Mouse (Mus musculus) C2C12 (cell line): ENCODE measurements around the gene Sec16b. TPM values are rescaled to one million over a fixed set of nuclear protein-coding genes. Genes with fewer than 3 reads are reported as not detected.

Experiments used
- H3K27me3 ChIP-seq: one replicate; pipeline ENCODE4 v1.6.1; 2011; ENCODE audit not compliant: control insufficient read depth, insufficient read depth, insufficient read length
- H3K36me3 ChIP-seq: one replicate; pipeline ENCODE4 v1.6.1; 2011; ENCODE audit not compliant: control insufficient read depth, insufficient read depth
- H3K4me3 ChIP-seq: one replicate; pipeline ENCODE4 v1.5.1; 2011; ENCODE audit warnings: mild to moderate bottlenecking, control low read depth; ENCODE audit not compliant: poor library complexity, insufficient read depth, severe bottlenecking
- H3K79me2 ChIP-seq: one replicate; pipeline ENCODE4 v1.6.1; 2011; ENCODE audit not compliant: control insufficient read depth, insufficient read depth
- H3K79me3 ChIP-seq: one replicate; pipeline ENCODE4 v1.6.1; 2011; ENCODE audit warnings: low read depth, control low read depth
- H3ac ChIP-seq: one replicate; pipeline ENCODE3; 2011; ENCODE audit warnings: low read depth; ENCODE audit not compliant: control insufficient read depth, insufficient read length
- CEBPB ChIP-seq: IDR thresholded peaks from one replicate; pipeline ENCODE4 v1.6.1; 2011; ENCODE audit warnings: low read depth, mild to moderate bottlenecking, control low read depth, moderate library complexity
- CTCF ChIP-seq: IDR thresholded peaks from one replicate; pipeline ENCODE4 v1.5.1; 2011; ENCODE audit not compliant: control insufficient read depth, insufficient read depth, insufficient read length
- FOSL1 ChIP-seq: IDR thresholded peaks from one replicate; pipeline ENCODE4 v1.8.0; 2011; ENCODE audit warnings: mild to moderate bottlenecking, low read length; ENCODE audit not compliant: poor library complexity, insufficient read depth, severe bottlenecking
- MAX ChIP-seq: IDR thresholded peaks from one replicate; pipeline ENCODE4 v1.6.1; 2011; ENCODE audit warnings: mild to moderate bottlenecking, control low read depth
- MYOD1 ChIP-seq: IDR thresholded peaks from one replicate; pipeline ENCODE4 v1.6.1; 2011; ENCODE audit warnings: low read depth; ENCODE audit not compliant: control insufficient read depth, insufficient read length
- MYOG ChIP-seq: IDR thresholded peaks from one replicate; pipeline ENCODE4 v1.6.1; 2011; ENCODE audit not compliant: control insufficient read depth, insufficient read length; ENCODE audit errors: extremely low read depth
- USF1 ChIP-seq: IDR thresholded peaks from one replicate; pipeline ENCODE4 v1.6.1; 2011; ENCODE audit warnings: low read depth, mild to moderate bottlenecking, control low read depth, moderate library complexity
- long read RNA-seq, 2 experiments: library from polyadenylated mRNA; unstranded; transcript quantifications; one replicate each; pipeline ENCODE4 v2.0.0; 2019 to 2020
- polyA plus RNA-seq: library from polyadenylated mRNA; unstranded; fragments of >200 nt; fragmentation: generic; extraction: Trizol; gene quantifications from one replicate; pipeline ENCODE4 v1.2.1, GENCODE M21; 2012; ENCODE audit warnings: missing spikeins

Gene Sec16b
- 2.8 TPM for polyA plus RNA-seq
- long read RNA-seq, experiment 1 = 0 reads
- long read RNA-seq, experiment 2, full-length matches to known transcripts = 9 of 20 reads
- long read RNA-seq, experiment 2, partial matches to known transcripts = 3 of 20 reads
- long read RNA-seq, experiment 2, other reads (novel, unspliced or antisense) = 8 of 20 reads

DNA sequence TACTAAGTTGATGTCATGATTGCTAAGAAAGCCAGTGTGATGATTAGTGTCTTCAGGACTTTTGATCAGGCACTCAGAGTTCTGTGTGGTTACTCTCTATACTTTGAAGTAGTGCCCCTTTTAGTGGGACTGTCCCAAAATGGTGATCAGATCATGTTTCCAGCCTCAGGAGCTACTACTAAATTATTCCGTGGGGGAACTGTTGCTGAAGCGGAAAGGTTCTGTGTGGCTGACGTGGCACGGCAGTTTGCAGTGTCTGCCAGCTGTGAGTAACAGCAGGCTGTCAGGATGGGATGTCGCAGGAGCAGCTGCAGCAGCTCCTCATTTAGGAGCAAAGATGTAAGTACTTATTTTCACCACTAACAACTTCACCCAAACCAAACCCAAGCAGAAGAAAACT, at the start of gene Sec16b:
Sec16b (plus strand) TSS at position 207 of the 400 bp plus-strand sequence.
- no peaks in the 10 kb centered on the region for H3K79me2 ChIP-seq
- peak within 1 kb of the TSS; percentile 54 for H3ac ChIP-seq
- H3K79me3 ChIP-seq = no peaks in the 10 kb centered on the region
- no peak within 1 kb of the TSS for H3K4me3 ChIP-seq
- no peaks in the 10 kb centered on the region for H3K36me3 ChIP-seq
- no peaks in the 10 kb centered on the region for H3K27me3 ChIP-seq
- TF ChIP-seq MYOD1 (peak; percentile 90), MAX (peak; percentile 27), CTCF (no peak)

DNA sequence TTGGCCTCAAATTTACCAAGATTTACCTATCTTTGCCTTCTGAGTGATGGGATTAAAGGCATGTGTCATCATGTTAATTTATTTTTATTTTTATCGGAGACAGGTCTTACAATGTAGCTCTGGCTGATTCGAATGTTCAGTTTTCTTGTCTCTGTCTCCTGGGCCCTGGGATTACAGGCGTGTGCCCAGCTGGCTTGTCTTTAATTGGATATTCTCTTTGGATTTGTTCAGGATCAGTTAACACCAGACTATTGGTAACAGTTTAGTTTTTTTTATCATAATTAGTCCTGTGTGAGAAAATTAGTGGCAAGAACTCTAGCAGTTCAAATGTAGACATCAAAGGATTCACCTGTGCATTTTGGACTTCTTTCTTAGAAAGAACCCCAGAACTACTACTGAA, 48.7 kb upstream of the Sec16b start:
- no peak for TF ChIP-seq MYOD1
- no peak for TF ChIP-seq CTCF
- no peak for TF ChIP-seq MAX
- Histone ChIP-seq H3K79me2 (no peaks in the 10 kb centered on the region), H3K27me3 (no peaks in the 10 kb centered on the region), H3K36me3 (no peaks in the 10 kb centered on the region), H3K4me3 (no peak overlapping the region), H3ac (no peak overlapping the region), H3K79me3 (no peaks in the 10 kb centered on the region)

DNA sequence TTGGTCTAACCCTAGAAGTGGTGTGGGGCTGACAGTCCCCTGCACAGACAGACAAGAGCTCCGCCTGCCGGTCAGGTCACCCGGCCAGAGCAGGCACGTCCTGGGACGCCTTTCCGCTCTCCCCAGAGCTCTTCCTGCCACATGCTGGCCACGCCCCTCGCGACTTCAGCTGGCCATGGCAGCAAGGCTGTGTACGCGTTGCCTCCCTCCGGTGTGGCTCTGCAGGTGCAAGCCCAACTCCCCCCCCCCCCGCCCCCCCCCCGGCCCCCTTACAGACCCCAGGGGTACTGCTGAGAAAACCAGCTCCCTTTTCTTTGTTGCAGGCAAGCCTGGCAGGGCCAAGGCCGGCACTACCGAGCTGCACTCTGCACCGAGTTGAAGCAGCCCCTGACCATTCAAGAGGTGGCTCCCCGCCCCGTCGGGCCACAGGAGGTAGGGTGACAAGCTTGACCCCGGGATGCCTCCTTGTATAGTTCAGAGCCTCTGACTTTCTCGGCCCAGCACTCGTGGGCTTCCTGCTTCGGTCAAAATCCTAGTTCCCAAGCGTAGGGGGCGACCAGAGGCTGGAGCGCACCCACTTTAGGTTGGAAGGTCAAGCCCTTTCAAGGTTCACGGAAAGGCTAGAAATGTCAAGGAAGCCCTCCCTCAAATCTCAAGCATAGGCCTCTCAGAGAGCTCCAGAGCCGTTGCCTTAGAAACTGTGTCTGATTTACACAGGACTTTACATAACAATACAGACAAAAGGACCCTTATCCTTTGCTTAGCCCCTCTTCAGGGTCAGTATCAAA, 47.9 kb upstream of the Sec16b start, which contains the start of gene Cryzl2:
Cryzl2 (plus strand) TSS at position 157 of the 788 bp plus-strand sequence.
- TF ChIP-seq MAX (no peak), USF1 (no peak), MYOD1 (no peak)

DNA sequence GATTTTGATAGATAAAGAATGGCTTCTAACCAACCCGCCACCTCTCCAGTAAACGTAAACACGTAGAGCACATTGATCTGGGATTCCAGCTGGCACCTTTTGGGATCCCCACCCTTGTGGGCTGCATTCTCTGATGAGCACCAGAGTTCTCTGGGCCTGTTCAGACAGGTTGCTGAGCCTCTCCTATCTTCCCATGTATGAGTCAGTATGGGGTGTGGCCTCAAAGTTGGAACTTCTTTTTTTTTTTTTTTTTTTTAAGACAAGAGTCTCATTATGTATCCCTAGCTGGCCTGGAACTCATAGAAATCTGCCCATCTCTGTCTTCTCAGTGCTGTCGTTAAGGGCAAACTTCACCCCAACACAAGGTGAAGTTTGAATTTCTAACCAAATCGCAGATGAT, 46.6 kb upstream of the Sec16b start:
- no peak overlapping the region for H3K4me3 ChIP-seq
- TF ChIP-seq FOSL1 (no peak), MYOG (no peak), USF1 (no peak), CTCF (no peak)
- H3K79me3 ChIP-seq = no peaks in the 10 kb centered on the region
- H3K79me2 ChIP-seq = no peaks in the 10 kb centered on the region
- no peaks in the 10 kb centered on the region for H3K27me3 ChIP-seq
- H3K36me3 ChIP-seq = no peaks in the 10 kb centered on the region
- no peak overlapping the region for H3ac ChIP-seq

More for the DNA sequence above, 47.9 kb upstream of the Sec16b start, which contains the start of gene Cryzl2:
- no peak within 1 kb of the TSS for H3K4me3 ChIP-seq
- H3K79me2 ChIP-seq = no peaks in the 10 kb centered on the region
- no peak within 1 kb of the TSS for H3ac ChIP-seq
- H3K79me3 ChIP-seq = no peaks in the 10 kb centered on the region
- no peaks in the 10 kb centered on the region for H3K36me3 ChIP-seq
- H3K27me3 ChIP-seq = no peaks in the 10 kb centered on the region

DNA sequence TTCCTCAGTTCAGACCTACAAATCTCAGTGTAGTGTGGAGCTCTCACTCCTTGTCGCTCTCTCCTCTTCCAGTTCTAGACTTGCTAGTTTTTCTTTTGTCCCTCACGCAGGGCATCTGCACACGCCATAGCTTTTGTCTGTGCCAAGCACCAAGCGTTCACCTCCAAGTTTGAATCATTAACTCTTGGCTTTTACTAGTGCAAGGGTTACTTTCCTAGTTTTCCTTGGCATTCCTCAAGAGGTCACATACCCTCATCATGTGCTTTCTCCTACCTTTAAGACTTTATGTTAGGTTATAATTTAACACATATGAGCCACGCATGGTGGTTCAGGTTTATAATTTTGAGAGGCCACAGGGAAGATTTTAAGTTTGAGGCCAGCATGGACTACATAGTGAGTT, 45.3 kb upstream of the Sec16b start:
- Histone ChIP-seq H3K4me3 (no peak overlapping the region), H3K36me3 (no peaks in the 10 kb centered on the region), H3ac (no peak overlapping the region), H3K79me3 (no peaks in the 10 kb centered on the region), H3K27me3 (no peaks in the 10 kb centered on the region), H3K79me2 (no peaks in the 10 kb centered on the region)
- TF ChIP-seq CTCF (no peak), MYOG (no peak), MAX (no peak), USF1 (no peak), CEBPB (no peak), MYOD1 (no peak), FOSL1 (no peak)

DNA sequence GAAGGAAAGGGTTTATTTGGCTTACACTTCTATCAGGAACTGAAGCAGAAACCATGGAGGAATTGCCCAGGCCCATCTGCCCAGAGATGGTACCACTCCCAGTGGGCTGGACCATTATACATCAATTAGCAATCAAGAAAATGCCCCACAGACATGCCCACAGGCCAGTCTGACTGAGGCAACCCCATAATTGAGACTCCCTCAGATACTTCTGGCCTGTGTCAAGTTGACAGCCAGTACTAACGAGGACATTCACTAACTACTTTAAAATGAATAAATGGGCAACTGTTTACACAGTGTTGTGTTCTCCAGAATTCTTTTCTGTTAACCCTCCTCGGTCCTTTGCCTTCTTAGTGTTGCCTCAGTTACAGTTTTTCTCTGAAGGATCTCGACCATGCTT, 44.2 kb upstream of the Sec16b start:
- H3K79me2 ChIP-seq = no peaks in the 10 kb centered on the region
- TF ChIP-seq MAX = no peak
- TF ChIP-seq MYOD1 = no peak
- TF ChIP-seq CTCF = no peak
- TF ChIP-seq MYOG = no peak
- no peak for TF ChIP-seq FOSL1
- TF ChIP-seq USF1 = no peak
- TF ChIP-seq CEBPB = no peak
- H3K79me3 ChIP-seq = no peaks in the 10 kb centered on the region
- no peaks in the 10 kb centered on the region for H3K27me3 ChIP-seq
- no peak overlapping the region for H3K4me3 ChIP-seq
- no peaks in the 10 kb centered on the region for H3K36me3 ChIP-seq
- H3ac ChIP-seq = no peak overlapping the region
